Mouse (Mus musculus): ENCODE measurements at regions not wholly inside any gene's neighbourhood (a gene's known extent, or its start where the extent isn't known, plus 50 kb on each side); places are given as distances from the start of the nearest gene placed in this dataset.

- DNase-seq (ENCODE audit: extremely low spot score in 1 of 2, low spot score in 1 of 2): no peak
These were observed 530.6 kb downstream of the Prkd1 start for GRCm38 (mm10) chr12:50118346-50118745.

- DNase-seq (ENCODE audit: extremely low spot score in 1 of 2, low spot score in 1 of 2): no peak
These were observed 526.8 kb downstream of the Prkd1 start for GRCm38 (mm10) chr12:50122145-50122544.

GRCm38 (mm10) chr12:50122971-50123370 is 525.9 kb downstream of the Prkd1 start:
- no peak for DNase-seq (ENCODE audit: extremely low spot score in 1 of 2, low spot score in 1 of 2)

GRCm38 (mm10) chr12:50158143-50158542 is 490.8 kb downstream of the Prkd1 start:
- no peak for DNase-seq (ENCODE audit: extremely low spot score in 1 of 2, low spot score in 1 of 2)

GRCm38 (mm10) chr12:50187332-50187731 is 461.6 kb downstream of the Prkd1 start:
- DNase-seq (ENCODE audit: extremely low spot score in 1 of 2, low spot score in 1 of 2): no peak

GRCm38 (mm10) chr12:50190892-50191539 is 457.9 kb downstream of the Prkd1 start:
- no peak for DNase-seq (ENCODE audit: extremely low spot score in 1 of 2, low spot score in 1 of 2)

GRCm38 (mm10) chr12:50191733-50192612 is 456.9 kb downstream of the Prkd1 start:
- DNase-seq (ENCODE audit: extremely low spot score in 1 of 2, low spot score in 1 of 2): peak in 1 of 2 experiments; percentile 9

GRCm38 (mm10) chr12:50193501-50193900 is 455.4 kb downstream of the Prkd1 start:
- DNase-seq (ENCODE audit: extremely low spot score in 1 of 2, low spot score in 1 of 2): no peak

- DNase-seq (ENCODE audit: extremely low spot score in 1 of 2, low spot score in 1 of 2): no peak
These were observed 454.2 kb downstream of the Prkd1 start for GRCm38 (mm10) chr12:50194714-50195113.

- no peak for DNase-seq (ENCODE audit: extremely low spot score in 1 of 2, low spot score in 1 of 2)
These were observed 452.6 kb downstream of the Prkd1 start for GRCm38 (mm10) chr12:50196339-50196738.

GRCm38 (mm10) chr12:50241139-50241538 is 407.8 kb downstream of the Prkd1 start:
- no peak for DNase-seq (ENCODE audit: extremely low spot score in 1 of 2, low spot score in 1 of 2)

- DNase-seq (ENCODE audit: extremely low spot score in 1 of 2, low spot score in 1 of 2): no peak
These were observed 390.0 kb downstream of the Prkd1 start for GRCm38 (mm10) chr12:50258901-50259300.

GRCm38 (mm10) chr12:50261072-50261471 is 387.8 kb downstream of the Prkd1 start:
- DNase-seq (ENCODE audit: extremely low spot score in 1 of 2, low spot score in 1 of 2): no peak

GRCm38 (mm10) chr12:50273239-50273880 is 375.5 kb downstream of the Prkd1 start:
- no peak for DNase-seq (ENCODE audit: extremely low spot score in 1 of 2, low spot score in 1 of 2)

- no peak for DNase-seq (ENCODE audit: extremely low spot score in 1 of 2, low spot score in 1 of 2)
These were observed 367.3 kb downstream of the Prkd1 start for GRCm38 (mm10) chr12:50281615-50282014.
